Mouse (Mus musculus): ENCODE measurements around the gene Prss30.

DNA sequence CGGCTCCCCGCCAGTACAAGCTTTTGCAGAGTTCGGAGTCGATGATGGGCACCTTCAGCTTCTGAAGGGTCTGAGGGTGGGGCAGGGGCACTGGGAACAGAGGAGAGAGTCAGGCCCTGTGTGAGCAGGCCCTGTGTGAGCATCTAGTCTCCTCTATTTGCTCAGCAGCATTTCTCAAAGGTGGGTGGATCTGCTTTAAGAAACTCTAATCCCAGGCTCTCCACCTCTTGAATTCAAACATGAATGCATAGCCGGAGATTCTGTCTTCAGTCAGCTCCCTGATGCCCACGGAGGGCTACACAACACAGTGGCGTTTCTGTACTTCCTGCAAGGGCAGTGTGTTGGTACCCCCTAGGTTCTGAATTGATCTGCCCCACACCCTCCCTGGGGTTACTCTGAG lies 14.3 kb upstream of the Prss30 start:
- TF ChIP-seq GATA1 (IDR thresholded peaks at IDR 0.05; ENCODE audit: borderline replicate concordance, low read length) (no peak), CTCF (IDR thresholded peaks at IDR 0.05; ENCODE audit: low read depth, low read length) (no peak), POLR2AphosphoS5 (IDR thresholded peaks at IDR 0.05; ENCODE audit: insufficient replicate concordance, low read depth, low read length) (no peak), TAL1 (conservative IDR thresholded peaks at IDR 0.05; ENCODE audit: low read depth, low read length) (no peak)

All from G1E (cell line).